Mouse (Mus musculus): Measurements from ENCODE around the gene Olfr1289. TPM values are rescaled to one million over a fixed set of nuclear protein-coding genes. Genes with fewer than 3 reads are reported as not detected.

The Olfr1289 gene
- not detected in 2 replicates for polyA plus RNA-seq (2016; fragmentation: Nextera tagmentation; extraction: Ambion mirVana)

DNA sequence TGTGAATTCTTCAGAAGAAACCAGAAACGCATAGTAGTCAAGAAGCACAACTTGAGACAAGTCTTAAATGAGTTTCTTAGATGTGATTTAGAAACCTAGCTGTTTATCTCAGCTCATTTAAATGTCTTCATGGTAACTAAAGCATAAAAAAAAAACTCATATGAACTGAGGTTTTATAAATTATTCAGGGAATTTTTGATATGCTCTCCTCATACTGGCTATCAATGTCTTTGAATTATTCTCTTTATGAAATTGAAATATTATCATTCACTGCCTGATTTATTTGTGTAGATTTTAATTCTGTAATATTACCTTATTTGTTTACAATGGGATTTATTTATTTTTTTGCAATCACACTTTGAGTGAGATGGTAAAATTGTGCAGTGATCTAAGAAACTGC, at the start of gene Olfr1289:
Gene Olfr1289 (plus strand): TSS at position 301 of the 400 bp plus-strand sequence.
- no peak within 1 kb of the TSS for H3K4me3 ChIP-seq
- no peaks in the 10 kb centered on the region for H3K4me1 ChIP-seq (replicated peaks)
- 68% methylated on average over 1 of the region's 1 CpGs for WGBS
- ATAC-seq (ENCODE audit: insufficient number of reproducible peaks, low FRiP score): no peak
- no peaks in the 10 kb centered on the region for H3K9me3 ChIP-seq (replicated peaks)
- no peak within 1 kb of the TSS for H3K4me2 ChIP-seq
- no peaks in the 10 kb centered on the region for H3K36me3 ChIP-seq
- H3K9ac ChIP-seq: no peak within 1 kb of the TSS
- no peak within 1 kb of the TSS for H3K27ac ChIP-seq (ENCODE audit: poor library complexity, severe bottlenecking)
- H3K27me3 ChIP-seq (replicated peaks): no peaks in the 10 kb centered on the region

DNA sequence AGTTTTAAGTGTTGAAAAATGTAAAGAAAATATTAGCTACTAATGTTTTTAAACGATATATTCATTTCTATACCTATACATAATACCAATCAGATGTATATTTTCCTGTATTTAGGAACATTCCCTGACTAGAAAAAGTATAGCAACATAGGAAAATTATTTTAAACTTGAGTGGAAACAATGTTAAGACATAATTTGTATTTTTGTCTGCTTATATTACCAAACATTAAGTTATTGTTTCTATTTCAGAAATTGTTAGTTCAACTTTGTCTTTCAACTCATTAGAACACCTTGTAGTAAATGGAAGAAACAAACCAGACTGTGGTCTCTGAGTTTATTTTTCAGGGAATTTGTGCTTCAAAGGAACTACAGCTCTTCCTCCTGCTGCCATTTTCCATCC, 31.8 kb upstream of the Olfr1289 start, which contains the start of gene Olfr1287:
Gene Olfr1287 (plus strand): TSS at position 301 of the 400 bp plus-strand sequence.
- H3K36me3 ChIP-seq: no peaks in the 10 kb centered on the region
- H3K27me3 ChIP-seq (replicated peaks): no peaks in the 10 kb centered on the region
- no peaks in the 10 kb centered on the region for H3K4me1 ChIP-seq (replicated peaks)
- no peak within 1 kb of the TSS for H3K27ac ChIP-seq (ENCODE audit: poor library complexity, severe bottlenecking)
- WGBS: 58% methylated on average over 1 of the region's 1 CpGs
- H3K9me3 ChIP-seq (replicated peaks): no peaks in the 10 kb centered on the region
- H3K9ac ChIP-seq: no peak within 1 kb of the TSS
- ATAC-seq (ENCODE audit: insufficient number of reproducible peaks, low FRiP score): no peak
- no peak within 1 kb of the TSS for H3K4me2 ChIP-seq
- H3K4me3 ChIP-seq: no peak within 1 kb of the TSS

DNA sequence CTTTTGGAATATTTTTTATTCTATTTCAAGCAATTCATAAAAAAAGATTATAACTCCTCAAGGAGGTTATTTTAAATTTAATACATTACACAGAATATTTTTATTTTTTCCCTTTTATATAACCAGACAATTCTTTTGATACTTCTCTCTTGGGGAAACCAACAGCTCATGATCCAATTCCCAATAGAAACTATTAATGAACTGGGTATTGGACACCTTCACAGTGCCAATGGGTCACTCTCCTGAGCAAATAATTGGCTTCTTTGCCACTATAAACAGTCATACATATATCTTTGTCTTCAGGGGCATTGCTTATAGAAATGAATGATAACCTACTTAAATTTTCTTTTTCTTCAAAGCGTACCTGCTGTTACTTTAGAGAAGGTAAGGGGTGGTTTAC, 6.8 kb upstream of the Olfr1289 start, which contains the start of gene Olfr1288:
Gene Olfr1288 (plus strand): TSS at position 301 of the 400 bp plus-strand sequence.
- Histone ChIP-seq H3K27ac (ENCODE audit: poor library complexity, severe bottlenecking) (no peak within 1 kb of the TSS), H3K4me2 (no peak within 1 kb of the TSS), H3K27me3 (replicated peaks) (no peaks in the 10 kb centered on the region), H3K9ac (no peak within 1 kb of the TSS), H3K4me1 (replicated peaks) (no peaks in the 10 kb centered on the region), H3K36me3 (no peaks in the 10 kb centered on the region), H3K9me3 (replicated peaks) (peaks cover 8% of the 10 kb centered on the region; the same call in 1 of the 2 replicates), H3K4me3 (no peak within 1 kb of the TSS)
- WGBS: 76% methylated on average over 1 of the region's 1 CpGs
- ATAC-seq (ENCODE audit: insufficient number of reproducible peaks, low FRiP score): no peak

- Histone ChIP-seq H3K4me3 (no peak within 1 kb of the TSS), H3K36me3 (no peaks in the 10 kb centered on the region), H3K4me1 (replicated peaks) (no peaks in the 10 kb centered on the region), H3K27me3 (replicated peaks) (no peaks in the 10 kb centered on the region), H3K9me3 (replicated peaks) (no peaks in the 10 kb centered on the region), H3K27ac (ENCODE audit: poor library complexity, severe bottlenecking) (no peak within 1 kb of the TSS), H3K4me2 (no peak within 1 kb of the TSS), H3K9ac (no peak within 1 kb of the TSS)
- no peak for ATAC-seq (ENCODE audit: insufficient number of reproducible peaks, low FRiP score)
- WGBS: 70% methylated on average over 5 of the region's 5 CpGs
Measured at GRCm38 (mm10) chr2:111493729-111494128, 13.1 kb downstream of the Olfr1289 start, which contains the start of gene Olfr1290. Gene Olfr1290 (minus strand): TSS chr2:111493829.

DNA sequence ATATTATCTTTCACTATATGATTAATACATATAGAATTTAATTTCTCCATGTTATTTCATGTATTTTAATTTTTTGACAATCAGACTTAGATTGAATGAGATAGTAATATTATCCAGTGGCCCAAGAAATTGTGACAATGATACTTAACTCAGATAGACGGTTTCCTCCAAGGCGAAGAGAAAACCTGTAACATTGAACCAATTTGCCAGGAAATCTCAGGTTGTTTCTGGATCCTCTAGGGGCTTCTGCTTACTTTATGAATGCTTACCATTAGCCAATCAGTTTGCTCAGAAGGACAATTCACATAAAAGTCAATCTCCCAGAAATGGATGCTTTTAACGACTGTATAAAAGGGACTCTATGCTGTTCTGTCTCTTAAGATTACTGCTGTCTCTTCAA, 16.3 kb downstream of the Olfr1289 start, which contains the start of gene Olfr1291-ps1:
Gene Olfr1291-ps1 (plus strand): TSS at position 301 of the 400 bp plus-strand sequence.
- WGBS: 84% methylated on average over 3 of the region's 3 CpGs
- Histone ChIP-seq H3K4me2 (no peak within 1 kb of the TSS), H3K9me3 (replicated peaks) (no peaks in the 10 kb centered on the region), H3K4me3 (no peak within 1 kb of the TSS), H3K27ac (ENCODE audit: poor library complexity, severe bottlenecking) (no peak within 1 kb of the TSS), H3K36me3 (no peaks in the 10 kb centered on the region), H3K9ac (no peak within 1 kb of the TSS), H3K27me3 (replicated peaks) (no peaks in the 10 kb centered on the region), H3K4me1 (replicated peaks) (no peaks in the 10 kb centered on the region)
- ATAC-seq (ENCODE audit: insufficient number of reproducible peaks, low FRiP score): no peak

- no peak overlapping the region for H3K9ac ChIP-seq
- no peaks in the 10 kb centered on the region for H3K36me3 ChIP-seq
- peaks cover 14% of the 10 kb centered on the region for H3K9me3 ChIP-seq (replicated peaks)
- H3K27me3 ChIP-seq (replicated peaks): no peaks in the 10 kb centered on the region
- H3K4me3 ChIP-seq: no peak overlapping the region
- no peaks in the 10 kb centered on the region for H3K4me1 ChIP-seq (replicated peaks)
- 88% methylated on average over 10 of the region's 10 CpGs for WGBS
- no peak overlapping the region for H3K27ac ChIP-seq (ENCODE audit: poor library complexity, severe bottlenecking)
- no peak for ATAC-seq (ENCODE audit: insufficient number of reproducible peaks, low FRiP score)
- no peak overlapping the region for H3K4me2 ChIP-seq
Measured at GRCm38 (mm10) chr2:111517451-111517850, 36.8 kb downstream of the Olfr1289 start.

GRCm38 (mm10) chr2:111524903-111525302, 44.3 kb downstream of the Olfr1289 start, which contains the start of gene Olfr1293-ps:
Gene Olfr1293-ps (plus strand): TSS chr2:111525203.
- H3K4me1 ChIP-seq (replicated peaks): no peaks in the 10 kb centered on the region
- H3K36me3 ChIP-seq: no peaks in the 10 kb centered on the region
- H3K4me3 ChIP-seq: no peak within 1 kb of the TSS
- no peak within 1 kb of the TSS for H3K9ac ChIP-seq
- no peaks in the 10 kb centered on the region for H3K27me3 ChIP-seq (replicated peaks)
- 75% methylated on average over 1 of the region's 1 CpGs for WGBS
- ATAC-seq (ENCODE audit: insufficient number of reproducible peaks, low FRiP score): no peak
- H3K27ac ChIP-seq (ENCODE audit: poor library complexity, severe bottlenecking): no peak within 1 kb of the TSS
- peaks cover 10% of the 10 kb centered on the region; the same call in 1 of the 2 replicates for H3K9me3 ChIP-seq (replicated peaks)
- no peak within 1 kb of the TSS for H3K4me2 ChIP-seq

Other genes with a start within 250 kb of the Olfr1289 start
- not detected in 2 replicates for gene Olfr1275, start 245.5 kb upstream of the Olfr1289 start, polyA plus RNA-seq (2016; fragmentation: Nextera tagmentation; extraction: Ambion mirVana)
- not detected in 2 replicates for gene Olfr1276, start 226.3 kb upstream of the Olfr1289 start, polyA plus RNA-seq (2016; fragmentation: Nextera tagmentation; extraction: Ambion mirVana)
- not detected in 2 replicates for gene Olfr1277, start 206.7 kb upstream of the Olfr1289 start, polyA plus RNA-seq (2016; fragmentation: Nextera tagmentation; extraction: Ambion mirVana)
- gene Olfr1278, start 190.7 kb upstream of the Olfr1289 start, polyA plus RNA-seq (2016; fragmentation: Nextera tagmentation; extraction: Ambion mirVana): not detected in 2 replicates
- gene Olfr1279, start 180.2 kb upstream of the Olfr1289 start, polyA plus RNA-seq (2016; fragmentation: Nextera tagmentation; extraction: Ambion mirVana): not detected in 2 replicates
- gene Olfr1280, start 166.8 kb upstream of the Olfr1289 start, polyA plus RNA-seq (2016; fragmentation: Nextera tagmentation; extraction: Ambion mirVana): not detected in 2 replicates
- not detected in 2 replicates for gene Olfr1281, start 154.3 kb upstream of the Olfr1289 start, polyA plus RNA-seq (2016; fragmentation: Nextera tagmentation; extraction: Ambion mirVana)
- gene Olfr1282, start 144.7 kb upstream of the Olfr1289 start, polyA plus RNA-seq (2016; fragmentation: Nextera tagmentation; extraction: Ambion mirVana): not detected in 2 replicates
- not detected in 2 replicates for gene Olfr1283, start 114.0 kb upstream of the Olfr1289 start, polyA plus RNA-seq (2016; fragmentation: Nextera tagmentation; extraction: Ambion mirVana)
- not detected in 2 replicates for gene Olfr1284, start 105.3 kb upstream of the Olfr1289 start, polyA plus RNA-seq (2016; fragmentation: Nextera tagmentation; extraction: Ambion mirVana)
- not detected in 2 replicates for gene Olfr1286, start 57.7 kb upstream of the Olfr1289 start, polyA plus RNA-seq (2016; fragmentation: Nextera tagmentation; extraction: Ambion mirVana)
- not detected in 2 replicates for gene Olfr1287, start 31.7 kb upstream of the Olfr1289 start, polyA plus RNA-seq (2016; fragmentation: Nextera tagmentation; extraction: Ambion mirVana)
- not detected in 2 replicates for gene Olfr1288, start 6.7 kb upstream of the Olfr1289 start, polyA plus RNA-seq (2016; fragmentation: Nextera tagmentation; extraction: Ambion mirVana)
- 0.09 and 0.33 TPM in 2 replicates for gene Olfr1290, start 13.0 kb downstream of the Olfr1289 start, polyA plus RNA-seq (2016; fragmentation: Nextera tagmentation; extraction: Ambion mirVana)
- gene Olfr1291-ps1, start 16.4 kb downstream of the Olfr1289 start, polyA plus RNA-seq (2016; fragmentation: Nextera tagmentation; extraction: Ambion mirVana): not detected in 2 replicates
- not detected in 2 replicates for gene Olfr1293-ps, start 44.4 kb downstream of the Olfr1289 start, polyA plus RNA-seq (2016; fragmentation: Nextera tagmentation; extraction: Ambion mirVana)
- gene Olfr1294, start 59.5 kb downstream of the Olfr1289 start, polyA plus RNA-seq (2016; fragmentation: Nextera tagmentation; extraction: Ambion mirVana): not detected in 2 replicates
- not detected in 2 replicates for gene Olfr1295, start 88.9 kb downstream of the Olfr1289 start, polyA plus RNA-seq (2016; fragmentation: Nextera tagmentation; extraction: Ambion mirVana)
- gene Olfr1297, start 145.7 kb downstream of the Olfr1289 start, polyA plus RNA-seq (2016; fragmentation: Nextera tagmentation; extraction: Ambion mirVana): not detected in 2 replicates
- not detected in 2 replicates for gene Olfr1298, start 168.4 kb downstream of the Olfr1289 start, polyA plus RNA-seq (2016; fragmentation: Nextera tagmentation; extraction: Ambion mirVana)
- gene Olfr1299, start 180.6 kb downstream of the Olfr1289 start, polyA plus RNA-seq (2016; fragmentation: Nextera tagmentation; extraction: Ambion mirVana): not detected in 2 replicates

Data from heart, embryonic 12.5 days (tissue).